Mouse (Mus musculus): ENCODE results near the gene Rcan1.

- TF ChIP-seq CTCF (IDR thresholded peaks at IDR 0.05; ENCODE audit: borderline replicate concordance, insufficient read depth, low read depth, low read length) (no peak), POLR2A (IDR thresholded peaks at IDR 0.05; ENCODE audit: borderline replicate concordance, insufficient read depth, low read length) (no peak)
Observed at GRCm38 (mm10) chr16:92401206-92401605, 69.5 kb downstream of the Rcan1 start.
